ENCODE assay signal across 28 mouse cellular contexts in genomic region chr15:27576886-27577285, GRCm38 (mm10). TPM values are rescaled to one million over a fixed set of nuclear protein-coding genes. Genes with fewer than 3 reads are reported as not detected.
DNase-seq lines count a peak whose midpoint lies in the region; ATAC-seq and TF ChIP-seq lines count a peak whose summit lies in the region.
"Had no signal": no experiment of that assay in that cellular context is flagged by ENCODE, and none has a peak within 500 bp of the region (broad histone marks: within the 10 kb centered on the region; RNA-seq: fewer than 3 reads in every experiment).

No protein-coding gene starts in this region.

- DNase-seq in heart, adult 9 months (ENCODE audit: low spot score in 2 of 2) = no peak
- DNase-seq in layer of hippocampus, adult 2 months (ENCODE audit: low spot score in 2 of 2) = no peak
- no peak for DNase-seq in layer of hippocampus, postnatal 10 days (ENCODE audit: low spot score in 2 of 2)
- DNase-seq in 3134 (ENCODE audit: extremely low read depth, insufficient read length, low spot score) = peak; percentile 37
- peak; percentile 20 for DNase-seq in NIH3T3 (ENCODE audit: low read depth)
- no peak for DNase-seq in thymus, postnatal 0 days (ENCODE audit: low spot score)
- DNase-seq in adrenal gland, postnatal 25 days = no peak
- DNase-seq: adrenal gland, adult 8-10 months; adrenal gland, postnatal 36 days; cerebellum, adult 18-20 months; cerebellum, adult 9-11 months; cerebellum, postnatal 25 days; forebrain, postnatal 0 days; gastrocnemius, adult 2 months; gastrocnemius, postnatal 14 days; heart, adult 18-20 months; heart, postnatal 36 days; kidney, adult 18-20 months had no signal

- H3K9me3 ChIP-seq in heart, embryonic 15.5 days (replicated peaks) = no peaks in the 10 kb centered on the region
- H3K9me3 ChIP-seq: embryonic facial prominence, embryonic 12.5 days; embryonic facial prominence, embryonic 15.5 days; heart, embryonic 12.5 days; hindbrain, embryonic 10.5 days; hindbrain, embryonic 13.5 days; intestine, embryonic 15.5 days had no signal

- H3K27ac ChIP-seq in heart, embryonic 15.5 days = peak overlapping the region; percentile 78; the same call in 1 of the 2 replicates
- peak overlapping the region; percentile 86 for H3K27ac ChIP-seq in layer of hippocampus, adult 2 months
- H3K27ac ChIP-seq: embryonic facial prominence, embryonic 12.5 days; embryonic facial prominence, embryonic 15.5 days; hindbrain, embryonic 10.5 days; hindbrain, embryonic 13.5 days; intestine, embryonic 15.5 days had no signal

- 80% methylated on average over 1 of the region's 1 CpGs for WGBS in heart, embryonic 15.5 days

- peaks cover 33% of the 10 kb centered on the region for H3K4me1 ChIP-seq in heart, embryonic 15.5 days (replicated peaks)
- H3K4me1 ChIP-seq: embryonic facial prominence, embryonic 12.5 days; intestine, embryonic 15.5 days had no signal

- no peak overlapping the region for H3K4me2 ChIP-seq in heart, embryonic 15.5 days
- H3K4me2 ChIP-seq: embryonic facial prominence, embryonic 12.5 days; embryonic facial prominence, embryonic 15.5 days; heart, embryonic 12.5 days; hindbrain, embryonic 13.5 days; intestine, embryonic 15.5 days had no signal

- no peak for TF ChIP-seq CTCF in layer of hippocampus, adult 2 months (conservative IDR thresholded peaks at IDR 0.05)

- ATAC-seq in heart, embryonic 15.5 days (replicated peaks; ENCODE audit: insufficient number of reproducible peaks, insufficient read depth, low FRiP score, low read depth) = no peak
- ATAC-seq: activated CD4-positive, CD25-positive, alpha-beta regulatory T cell, adult 4 months; forebrain, embryonic 14.5 days; forebrain, postnatal 0 days; hindbrain, embryonic 16.5 days; intestine, embryonic 15.5 days had no signal

- no peak overlapping the region for H3K4me3 ChIP-seq in heart, embryonic 15.5 days
- no peak overlapping the region for H3K4me3 ChIP-seq in layer of hippocampus, adult 2 months
- H3K4me3 ChIP-seq: embryonic facial prominence, embryonic 12.5 days; embryonic facial prominence, embryonic 15.5 days; gastrocnemius, adult 2 months; heart, embryonic 12.5 days; hindbrain, embryonic 10.5 days; hindbrain, embryonic 13.5 days; intestine, embryonic 15.5 days had no signal

- H3K9ac ChIP-seq in heart, embryonic 15.5 days = no peak overlapping the region
- H3K9ac ChIP-seq: embryonic facial prominence, embryonic 12.5 days; embryonic facial prominence, embryonic 15.5 days; forebrain, postnatal 0 days; heart, embryonic 12.5 days; hindbrain, embryonic 13.5 days; intestine, embryonic 15.5 days had no signal

- no peaks in the 10 kb centered on the region for H3K27me3 ChIP-seq in heart, embryonic 15.5 days
- H3K27me3 ChIP-seq: embryonic facial prominence, embryonic 12.5 days; embryonic facial prominence, embryonic 15.5 days; heart, embryonic 12.5 days; hindbrain, embryonic 13.5 days; intestine, embryonic 15.5 days had no signal

- peaks cover 3% of the 10 kb centered on the region; the same call in 1 of the 2 replicates for H3K36me3 ChIP-seq in heart, embryonic 15.5 days
- H3K36me3 ChIP-seq: embryonic facial prominence, embryonic 12.5 days; embryonic facial prominence, embryonic 15.5 days; intestine, embryonic 15.5 days had no signal

RNA-seq across cellular contexts. Expression of gene Otulin, which starts 53.6 kb away (rescaled TPM):
- 24.3 and 24.9 TPM in 2 replicates for polyA plus RNA-seq in heart, embryonic 15.5 days (2015; fragmentation: Nextera tagmentation; extraction: Ambion mirVana)
- total RNA-seq in layer of hippocampus, adult 2 months (2021) = 10 to 100 TPM; 19.4 to 23.1 TPM
- total RNA-seq in layer of hippocampus, postnatal 10 days (2021) = 10 to 100 TPM; 24.7 to 28.7 TPM
- polyA plus RNA-seq in thymus, postnatal 0 days (2015; fragmentation: Nextera tagmentation; extraction: Ambion mirVana) = 50.3 and 53.0 TPM in 2 replicates
- 36.3 and 42.4 TPM in 2 replicates for total RNA-seq in adrenal gland, postnatal 25 days (2021)

Comparison
In these comparisons a context has a peak if more than half of its experiments do, and no peak if none do; other contexts are left out.
1. DNase-seq: peak in 3134 (single experiment) and NIH3T3 (single experiment); none in heart, adult 9 months (0 of 2), layer of hippocampus, adult 2 months (0 of 2), layer of hippocampus, postnatal 10 days (0 of 2), thymus, postnatal 0 days (single experiment) and adrenal gland, postnatal 25 days (single experiment).